Mouse (Mus musculus) lung, postnatal 0 days (tissue): ENCODE data around the gene Lekr1.

Experiments
- CTCF ChIP-seq: IDR thresholded peaks from 2 replicates; pipeline ENCODE4 v1.5.1; 2016; ENCODE audit warnings: antibody characterized with exemption, mild to moderate bottlenecking
- EP300 ChIP-seq: IDR thresholded peaks from 2 replicates; pipeline ENCODE4 v1.6.1; 2016; ENCODE audit warnings: antibody characterized with exemption, mild to moderate bottlenecking, control low read depth

- TF ChIP-seq CTCF = 0 out of 2 replicates have a peak, but pooled peaks have one; percentile 6
- peak; percentile 17; the same call in 1 of the 2 replicates for TF ChIP-seq EP300
These were observed 23.7 kb downstream of the Lekr1 start for GRCm38 (mm10) chr3:65689705-65690104.
